Mouse (Mus musculus) testis, adult 2 months (tissue): ENCODE measurements around the gene Lyg1. TPM values are rescaled to one million over a fixed set of nuclear protein-coding genes. Genes with fewer than 3 reads are reported as not detected.
"Not testable (repeated sequence)": the region's sequence is repeated elsewhere in the genome, so short reads cannot be mapped to it uniquely, and the experiment has no call there.

Experiments
- H3K27ac ChIP-seq: fragments of 200-500 bp; 2 replicates; pipeline ENCODE4 v1.5.1; 2012; ENCODE audit warnings: low read depth, low read length; ENCODE audit not compliant: control insufficient read depth, insufficient read depth
- H3K27me3 ChIP-seq: fragments of 200-500 bp; 2 replicates; pipeline ENCODE4 v1.6.1; 2012; ENCODE audit warnings: mild to moderate bottlenecking, low read length, moderate library complexity; ENCODE audit not compliant: control insufficient read depth, insufficient read depth
- H3K36me3 ChIP-seq: fragments of 200-500 bp; 2 replicates; pipeline ENCODE4 v1.6.1; 2012; ENCODE audit warnings: mild to moderate bottlenecking, low read length; ENCODE audit not compliant: control insufficient read depth, insufficient read depth
- H3K4me1 ChIP-seq: fragments of 200-500 bp; 2 replicates; pipeline ENCODE4 v1.6.1; 2012; ENCODE audit warnings: low read length; ENCODE audit not compliant: control insufficient read depth, insufficient read depth
- H3K4me3 ChIP-seq: fragments of 200-500 bp; 2 replicates; pipeline ENCODE4 v1.5.1; 2012; ENCODE audit warnings: low read depth, mild to moderate bottlenecking, low read length, moderate library complexity, mixed read lengths; ENCODE audit not compliant: control insufficient read depth
- CTCF ChIP-seq: fragments of 200-500 bp; IDR thresholded peaks from 2 replicates; pipeline ENCODE4 v1.5.1; 2012; ENCODE audit warnings: low read depth, mild to moderate bottlenecking, inconsistent platforms, low read length, moderate library complexity; ENCODE audit not compliant: control insufficient read depth, insufficient read depth, insufficient replicate concordance
- POLR2A ChIP-seq: fragments of 200-500 bp; IDR thresholded peaks from 2 replicates; pipeline ENCODE4 v1.6.1; 2012; ENCODE audit warnings: low read depth, mild to moderate bottlenecking, inconsistent platforms, low read length, moderate library complexity; ENCODE audit not compliant: control insufficient read depth
- polyA plus RNA-seq: library from polyadenylated mRNA; depleted of rRNA; stranded (reverse); fragments of >200 nt; gene quantifications from 2 replicates; pipeline ENCODE4 v1.2.3, GENCODE M21; 2012

Lyg1 gene
- polyA plus RNA-seq, 1 experiment: not detected

DNA sequence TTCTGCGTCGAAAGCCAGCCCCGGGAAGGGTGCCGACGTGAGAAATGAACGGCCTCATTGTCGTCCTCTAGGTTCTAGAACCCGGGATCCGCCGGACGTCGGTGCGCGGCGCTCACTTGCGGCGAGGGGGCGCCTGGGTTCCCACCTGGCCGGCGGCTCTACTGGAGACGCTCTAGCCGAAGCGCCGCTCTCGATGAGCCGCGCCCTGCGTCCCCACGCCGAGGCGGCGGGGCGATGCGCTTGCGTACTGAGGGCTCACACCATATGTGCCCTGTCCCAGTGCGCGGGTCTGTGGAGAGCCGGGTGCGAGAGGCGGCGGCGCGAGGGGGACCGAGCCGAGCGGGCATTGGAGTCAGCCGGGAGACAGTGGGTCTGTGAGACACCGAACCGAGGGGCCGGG, 40.3 kb upstream of the Lyg1 start, which contains the start of the genes Txndc9 and Eif5b:
Gene Txndc9, minus strand, starts transcription at position 27 of the 400 bp plus-strand sequence.
Gene Eif5b, plus strand, starts transcription at position 144 of the 400 bp plus-strand sequence.
- H3K4me1 ChIP-seq: peaks cover 7% of the 10 kb centered on the region; the same call in 1 of the 2 replicates
- peak within 1 kb of the TSS; percentile 97 for H3K27ac ChIP-seq
- H3K4me3 ChIP-seq: peak within 1 kb of the TSS; percentile 95
- no peaks in the 10 kb centered on the region for H3K27me3 ChIP-seq
- TF ChIP-seq POLR2A (peak; percentile 80), CTCF (peak; percentile 26; the same call in 1 of the 2 replicates)
- peaks cover 3% of the 10 kb centered on the region for H3K36me3 ChIP-seq

GRCm38 (mm10) chr1:37996877-37997484, 39.4 kb upstream of the Lyg1 start:
- H3K27me3 ChIP-seq: no peaks in the 10 kb centered on the region
- no peak for TF ChIP-seq CTCF
- TF ChIP-seq POLR2A: peak; percentile 80

DNA sequence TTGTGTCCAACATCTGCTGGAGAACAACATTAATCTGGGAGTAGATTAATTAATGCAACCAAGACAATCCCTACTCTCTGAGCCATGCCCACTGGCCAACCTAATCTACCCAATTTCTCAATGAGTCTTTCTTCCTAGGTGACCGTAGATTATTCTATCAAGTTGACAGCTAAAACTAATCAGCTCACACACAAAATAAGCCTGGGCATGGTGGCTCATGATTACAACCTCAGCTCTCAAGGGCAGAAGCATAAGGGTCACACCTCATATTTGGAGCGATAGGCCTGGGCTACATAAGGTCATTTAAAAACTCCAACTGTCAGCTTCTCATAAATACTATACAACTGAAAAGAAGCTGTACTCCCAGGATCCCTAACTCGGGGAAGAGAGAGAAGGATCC, 38.7 kb upstream of the Lyg1 start:
- H3K27me3 ChIP-seq: no peaks in the 10 kb centered on the region
- peaks cover 3% of the 10 kb centered on the region for H3K36me3 ChIP-seq
- H3K27ac ChIP-seq: peak overlapping the region; percentile 97
- TF ChIP-seq POLR2A (no peak), CTCF (no peak)
- H3K4me3 ChIP-seq: peak overlapping the region; percentile 95
- H3K4me1 ChIP-seq: peaks cover 3% of the 10 kb centered on the region; the same call in 1 of the 2 replicates

More at GRCm38 (mm10) chr1:37996877-37997484, 39.4 kb upstream of the Lyg1 start:
- peak overlapping the region; percentile 97 for H3K27ac ChIP-seq
- H3K36me3 ChIP-seq: peaks cover 3% of the 10 kb centered on the region
- H3K4me3 ChIP-seq: peak overlapping the region; percentile 95
- peaks cover 5% of the 10 kb centered on the region; the same call in 1 of the 2 replicates for H3K4me1 ChIP-seq

GRCm38 (mm10) chr1:37987856-37988255, 30.3 kb upstream of the Lyg1 start:
- no peaks in the 10 kb centered on the region for H3K4me1 ChIP-seq
- TF ChIP-seq POLR2A (no peak), CTCF (no peak)
- no peaks in the 10 kb centered on the region for H3K27me3 ChIP-seq
- H3K4me3 ChIP-seq: no peak overlapping the region
- H3K27ac ChIP-seq: no peak overlapping the region
- peaks cover 2% of the 10 kb centered on the region for H3K36me3 ChIP-seq

DNA sequence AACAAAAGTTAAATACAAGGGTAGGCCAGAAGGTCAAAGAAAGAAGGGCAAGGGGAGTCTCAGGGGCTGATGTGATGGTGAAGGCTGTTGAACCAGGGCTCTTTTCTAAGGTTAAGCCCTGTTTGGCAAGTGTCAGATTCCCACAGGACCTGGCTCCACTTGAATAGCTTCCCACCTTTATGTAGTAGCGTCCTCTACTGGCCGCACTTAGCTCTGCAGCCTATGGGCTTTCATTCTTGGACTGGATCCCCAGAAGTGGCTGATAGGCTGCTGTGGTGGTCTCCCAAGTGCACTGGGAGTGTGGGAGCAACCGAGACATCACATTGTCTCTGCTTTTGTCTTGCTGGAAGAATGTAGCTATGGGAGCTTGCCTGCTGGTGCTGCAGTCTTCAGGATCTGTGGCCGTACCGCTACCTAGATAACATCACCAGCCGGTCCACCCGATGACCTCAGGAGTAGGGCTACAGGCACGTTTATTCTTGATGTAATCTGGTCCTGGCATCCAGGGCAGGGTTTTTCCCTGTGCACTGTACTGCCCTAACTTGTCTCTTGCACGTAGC, 28.3 kb upstream of the Lyg1 start:
- Histone ChIP-seq H3K4me1 (no peaks in the 10 kb centered on the region), H3K4me3 (no peak overlapping the region), H3K36me3 (peaks cover 2% of the 10 kb centered on the region), H3K27ac (no peak overlapping the region), H3K27me3 (no peaks in the 10 kb centered on the region)
- TF ChIP-seq CTCF (peak; percentile 62; the same call in 1 of the 2 replicates), POLR2A (no peak)

- TF ChIP-seq CTCF: no peak
- no peak for TF ChIP-seq POLR2A
- Histone ChIP-seq H3K36me3 (peaks cover 2% of the 10 kb centered on the region), H3K4me1 (no peaks in the 10 kb centered on the region)
Observed at GRCm38 (mm10) chr1:37984326-37984725, 26.8 kb upstream of the Lyg1 start.

DNA sequence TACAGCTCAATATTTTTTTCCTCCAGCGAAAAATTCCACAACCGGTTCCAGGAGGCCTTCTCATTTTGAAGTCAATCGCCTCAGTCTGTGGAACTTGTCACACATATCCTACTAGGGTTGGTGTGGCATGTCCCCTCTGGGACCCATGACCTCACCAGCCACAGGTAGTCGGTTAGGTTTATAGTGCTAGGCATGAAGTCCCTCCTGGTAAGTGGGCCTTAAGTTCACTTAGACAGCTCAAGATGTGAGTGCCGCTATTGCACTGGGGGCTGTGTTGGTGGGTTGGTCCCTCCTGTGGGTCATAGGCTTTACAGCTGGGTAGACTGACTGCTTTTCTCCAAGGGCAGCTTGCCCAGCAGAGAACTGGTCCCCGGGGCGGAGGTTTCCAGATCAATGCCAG, 19.7 kb upstream of the Lyg1 start:
- Histone ChIP-seq H3K27ac (no peak overlapping the region), H3K4me3 (no peak overlapping the region), H3K4me1 (no peaks in the 10 kb centered on the region), H3K36me3 (no peaks in the 10 kb centered on the region), H3K27me3 (no peaks in the 10 kb centered on the region)
- TF ChIP-seq CTCF: no peak
- TF ChIP-seq POLR2A: no peak

More at GRCm38 (mm10) chr1:37984326-37984725, 26.8 kb upstream of the Lyg1 start:
- Histone ChIP-seq H3K4me3 (no peak overlapping the region), H3K27ac (no peak overlapping the region), H3K27me3 (no peaks in the 10 kb centered on the region)

GRCm38 (mm10) chr1:37976666-37977065, 19.1 kb upstream of the Lyg1 start:
- not testable (repeated sequence) for H3K27ac ChIP-seq, H3K4me3 ChIP-seq, H3K4me1 ChIP-seq, H3K36me3 ChIP-seq, H3K27me3 ChIP-seq
